Mouse (Mus musculus) hindbrain, embryonic 15.5 days (tissue): ENCODE results near the gene Pla2g4d. TPM values are rescaled to one million over a fixed set of nuclear protein-coding genes. Genes with fewer than 3 reads are reported as not detected.

Experiments used
- ATAC-seq: fragments of 200-750 bp; cut with Nextera tagmentation; 2 replicates; pipeline ENCODE4 v1.8.0; 2017; ENCODE audit warnings: low read depth, moderate number of reproducible peaks, moderate TSS enrichment; ENCODE audit not compliant: low FRiP score
- H3K27ac ChIP-seq: fragments of 300-500 bp; sonication (generic); replicated peaks from 2 replicates; pipeline ENCODE4 v1.5.1; 2015; ENCODE audit warnings: mild to moderate bottlenecking, inconsistent platforms
- H3K27me3 ChIP-seq: fragments of 300-500 bp; sonication (generic); 2 replicates; pipeline ENCODE4 v1.6.1; 2015; ENCODE audit warnings: control low read depth, inconsistent platforms
- H3K36me3 ChIP-seq: fragments of 300-500 bp; sonication (generic); 2 replicates; pipeline ENCODE4 v1.6.1; 2015; ENCODE audit warnings: control low read depth, inconsistent platforms
- H3K4me1 ChIP-seq: fragments of 300-500 bp; sonication (generic); replicated peaks from 2 replicates; pipeline ENCODE4 v1.6.1; 2015; ENCODE audit warnings: control low read depth, inconsistent platforms
- H3K4me2 ChIP-seq: fragments of 300-500 bp; sonication (generic); 2 replicates; pipeline ENCODE4 v1.6.1; 2015; ENCODE audit warnings: moderate library complexity, mild to moderate bottlenecking, inconsistent platforms
- H3K4me3 ChIP-seq: fragments of 300-500 bp; sonication (generic); 2 replicates; pipeline ENCODE4 v1.5.1; 2015; ENCODE audit warnings: mild to moderate bottlenecking, inconsistent platforms
- H3K9ac ChIP-seq: fragments of 300-500 bp; sonication (generic); 2 replicates; pipeline ENCODE4 v1.6.1; 2015; ENCODE audit warnings: inconsistent platforms
- H3K9me3 ChIP-seq: fragments of 300-500 bp; sonication (generic); 2 replicates; pipeline ENCODE4 v1.6.1; 2016; ENCODE audit warnings: control low read depth, inconsistent platforms
- WGBS: fragments of 180-500 bp; shearing (Covaris S2); methylation state at CpG from one replicate; pipeline ENCODE4 v1.1.7; 2015; 5-methylcytosine and 5-hydroxymethylcytosine counted together
- polyA plus RNA-seq: library from polyadenylated mRNA; unstranded; fragments of >200 nt; fragmentation: Nextera tagmentation; extraction: Ambion mirVana; gene quantifications from 2 replicates; pipeline ENCODE4 v1.2.1, GENCODE M21; 2015

Pla2g4d gene
- not detected in 2 replicates for polyA plus RNA-seq

GRCm38 (mm10) chr2:120288995-120289394, at the start of gene Pla2g4d:
Pla2g4d (minus strand) TSS chr2:120289197.
- H3K4me1 ChIP-seq = no peaks in the 10 kb centered on the region
- H3K4me2 ChIP-seq = no peak within 1 kb of the TSS
- no peak within 1 kb of the TSS for H3K9ac ChIP-seq
- no peak for ATAC-seq
- H3K4me3 ChIP-seq = no peak within 1 kb of the TSS
- H3K27me3 ChIP-seq = no peaks in the 10 kb centered on the region
- no peak within 1 kb of the TSS for H3K27ac ChIP-seq
- WGBS = 79% methylated on average over 5 of the region's 5 CpGs
- H3K9me3 ChIP-seq = no peaks in the 10 kb centered on the region
- H3K36me3 ChIP-seq = no peaks in the 10 kb centered on the region

GRCm38 (mm10) chr2:120337886-120338285, 48.9 kb upstream of the Pla2g4d start:
- H3K4me2 ChIP-seq = no peak overlapping the region
- 78% methylated on average over 2 of the region's 2 CpGs for WGBS
- no peak overlapping the region for H3K4me3 ChIP-seq
- no peaks in the 10 kb centered on the region for H3K27me3 ChIP-seq
- no peaks in the 10 kb centered on the region for H3K9me3 ChIP-seq
- no peak for ATAC-seq
- H3K27ac ChIP-seq = no peak overlapping the region
- H3K4me1 ChIP-seq = no peaks in the 10 kb centered on the region
- no peak overlapping the region for H3K9ac ChIP-seq
- H3K36me3 ChIP-seq = peaks cover 86% of the 10 kb centered on the region

- H3K4me1 ChIP-seq = no peaks in the 10 kb centered on the region
- peaks cover 76% of the 10 kb centered on the region for H3K36me3 ChIP-seq
- no peaks in the 10 kb centered on the region for H3K9me3 ChIP-seq
- no peak overlapping the region for H3K4me2 ChIP-seq
- H3K9ac ChIP-seq = no peak overlapping the region
- WGBS = 94% methylated on average over 4 of the region's 4 CpGs
- no peak overlapping the region for H3K27ac ChIP-seq
- no peak overlapping the region for H3K4me3 ChIP-seq
- ATAC-seq = no peak
- H3K27me3 ChIP-seq = no peaks in the 10 kb centered on the region
These were observed 42.6 kb upstream of the Pla2g4d start for GRCm38 (mm10) chr2:120331575-120331974.

- H3K9ac ChIP-seq = no peak overlapping the region
- ATAC-seq = no peak
- peaks cover 38% of the 10 kb centered on the region for H3K36me3 ChIP-seq
- H3K9me3 ChIP-seq = no peaks in the 10 kb centered on the region
- no peak overlapping the region for H3K27ac ChIP-seq
- H3K4me2 ChIP-seq = no peak overlapping the region
- no peaks in the 10 kb centered on the region for H3K27me3 ChIP-seq
- 85% methylated on average over 4 of the region's 4 CpGs for WGBS
- H3K4me3 ChIP-seq = no peak overlapping the region
- no peaks in the 10 kb centered on the region for H3K4me1 ChIP-seq
These were observed 26.1 kb upstream of the Pla2g4d start for GRCm38 (mm10) chr2:120315077-120315476.

- 93% methylated on average over 4 of the region's 4 CpGs for WGBS
- no peaks in the 10 kb centered on the region for H3K4me1 ChIP-seq
- no peaks in the 10 kb centered on the region for H3K27me3 ChIP-seq
- H3K4me2 ChIP-seq = no peak overlapping the region
- no peak overlapping the region for H3K9ac ChIP-seq
- H3K36me3 ChIP-seq = peaks cover 36% of the 10 kb centered on the region
- ATAC-seq = no peak
- no peaks in the 10 kb centered on the region for H3K9me3 ChIP-seq
- no peak overlapping the region for H3K4me3 ChIP-seq
- H3K27ac ChIP-seq = no peak overlapping the region
These were observed 25.5 kb upstream of the Pla2g4d start for GRCm38 (mm10) chr2:120314487-120314886.

- Histone ChIP-seq H3K9me3 (no peaks in the 10 kb centered on the region), H3K4me3 (no peak within 1 kb of the TSS), H3K9ac (no peak within 1 kb of the TSS), H3K27me3 (no peaks in the 10 kb centered on the region), H3K27ac (no peak within 1 kb of the TSS), H3K36me3 (peaks cover 30% of the 10 kb centered on the region), H3K4me2 (no peak within 1 kb of the TSS), H3K4me1 (no peaks in the 10 kb centered on the region)
- WGBS = 72% methylated on average over 3 of the region's 3 CpGs
- no peak for ATAC-seq
These were observed 25.0 kb upstream of the Pla2g4d start, which contains the start of gene Pla2g4f for GRCm38 (mm10) chr2:120313976-120314375. Pla2g4f (minus strand) TSS chr2:120314165.

- Histone ChIP-seq H3K27me3 (no peaks in the 10 kb centered on the region), H3K4me2 (no peak overlapping the region), H3K9ac (no peak overlapping the region), H3K36me3 (peaks cover 16% of the 10 kb centered on the region), H3K4me3 (no peak overlapping the region), H3K4me1 (no peaks in the 10 kb centered on the region), H3K9me3 (no peaks in the 10 kb centered on the region), H3K27ac (no peak overlapping the region)
- no peak for ATAC-seq
- 86% methylated on average over 7 of the region's 7 CpGs for WGBS
These were observed 23.4 kb upstream of the Pla2g4d start for GRCm38 (mm10) chr2:120312276-120312825.

GRCm38 (mm10) chr2:120304113-120304512, 15.1 kb upstream of the Pla2g4d start:
- Histone ChIP-seq H3K27ac (no peak overlapping the region), H3K9me3 (no peaks in the 10 kb centered on the region), H3K4me3 (no peak overlapping the region), H3K4me2 (no peak overlapping the region), H3K4me1 (no peaks in the 10 kb centered on the region), H3K36me3 (no peaks in the 10 kb centered on the region), H3K27me3 (no peaks in the 10 kb centered on the region), H3K9ac (no peak overlapping the region)
- no peak for ATAC-seq
- 46% methylated on average over 3 of the region's 3 CpGs for WGBS

GRCm38 (mm10) chr2:120301076-120301475, 12.1 kb upstream of the Pla2g4d start:
- Histone ChIP-seq H3K36me3 (no peaks in the 10 kb centered on the region), H3K9me3 (no peaks in the 10 kb centered on the region), H3K4me2 (no peak overlapping the region), H3K27ac (no peak overlapping the region), H3K9ac (no peak overlapping the region), H3K27me3 (no peaks in the 10 kb centered on the region), H3K4me3 (no peak overlapping the region), H3K4me1 (no peaks in the 10 kb centered on the region)
- no peak for ATAC-seq
- WGBS = 94% methylated on average over 6 of the region's 6 CpGs

GRCm38 (mm10) chr2:120299866-120300265, 10.9 kb upstream of the Pla2g4d start:
- Histone ChIP-seq H3K4me1 (no peaks in the 10 kb centered on the region), H3K27ac (no peak overlapping the region), H3K9me3 (no peaks in the 10 kb centered on the region), H3K36me3 (no peaks in the 10 kb centered on the region), H3K4me3 (no peak overlapping the region), H3K9ac (no peak overlapping the region), H3K4me2 (no peak overlapping the region), H3K27me3 (no peaks in the 10 kb centered on the region)
- ATAC-seq = no peak
- 92% methylated on average over 4 of the region's 4 CpGs for WGBS

GRCm38 (mm10) chr2:120296160-120296559, 7.2 kb upstream of the Pla2g4d start:
- no peaks in the 10 kb centered on the region for H3K36me3 ChIP-seq
- no peak overlapping the region for H3K4me3 ChIP-seq
- WGBS = 9% methylated on average over 2 of the region's 2 CpGs
- H3K9ac ChIP-seq = no peak overlapping the region
- no peaks in the 10 kb centered on the region for H3K9me3 ChIP-seq
- no peak overlapping the region for H3K27ac ChIP-seq
- H3K4me1 ChIP-seq = no peaks in the 10 kb centered on the region
- ATAC-seq = no peak
- no peaks in the 10 kb centered on the region for H3K27me3 ChIP-seq
- no peak overlapping the region for H3K4me2 ChIP-seq

GRCm38 (mm10) chr2:120291471-120292078, 2.6 kb upstream of the Pla2g4d start:
- Histone ChIP-seq H3K27me3 (no peaks in the 10 kb centered on the region), H3K9ac (no peak overlapping the region), H3K36me3 (no peaks in the 10 kb centered on the region), H3K9me3 (no peaks in the 10 kb centered on the region), H3K4me1 (no peaks in the 10 kb centered on the region), H3K4me3 (no peak overlapping the region), H3K27ac (no peak overlapping the region), H3K4me2 (no peak overlapping the region)
- 89% methylated on average over 8 of the region's 9 CpGs for WGBS
- ATAC-seq = no peak

GRCm38 (mm10) chr2:120288401-120288800, 596 bp downstream of the Pla2g4d start:
- H3K9me3 ChIP-seq = no peaks in the 10 kb centered on the region
- H3K27ac ChIP-seq = no peak overlapping the region
- no peak overlapping the region for H3K4me3 ChIP-seq
- H3K9ac ChIP-seq = no peak overlapping the region
- no peak overlapping the region for H3K4me2 ChIP-seq
- no peak for ATAC-seq
- 94% methylated on average over 3 of the region's 3 CpGs for WGBS
- no peaks in the 10 kb centered on the region for H3K4me1 ChIP-seq
- no peaks in the 10 kb centered on the region for H3K36me3 ChIP-seq
- H3K27me3 ChIP-seq = no peaks in the 10 kb centered on the region
